ENCODE assay signal across 9 mouse cellular contexts in genomic region chr10:80557346-80557965, GRCm38 (mm10). TPM values are rescaled to one million over a fixed set of nuclear protein-coding genes. Genes with fewer than 3 reads are reported as not detected.
A peak's percentile ranks its signal among the peaks of the same experiment; 100 is the strongest.
DNase-seq lines count a peak whose midpoint lies in the region; ATAC-seq lines count a peak whose summit lies in the region.
"Had no signal": no experiment of that assay in that cellular context is flagged by ENCODE, and none has a peak within 500 bp of the region (broad histone marks: within the 10 kb centered on the region; RNA-seq: fewer than 3 reads in every experiment).

No protein-coding gene starts in this region.

- H3K9ac ChIP-seq in midbrain, embryonic 12.5 days (replicated peaks): 0 out of 2 replicates have a peak overlapping the region, but pooled peaks have one; percentile 20
- peak overlapping the region; percentile 40; the same call in 1 of the 2 replicates for H3K9ac ChIP-seq in stomach, embryonic 16.5 days (ENCODE audit: low read length)

- WGBS in midbrain, embryonic 12.5 days: 32% methylated on average over 5 of the region's 5 CpGs
- 32% methylated on average over 5 of the region's 5 CpGs for WGBS in stomach, embryonic 16.5 days

- no peaks in the 10 kb centered on the region for H3K36me3 ChIP-seq in midbrain, embryonic 12.5 days
- H3K36me3 ChIP-seq in stomach, embryonic 16.5 days (ENCODE audit: control insufficient read depth, insufficient read depth, low read length): no peaks in the 10 kb centered on the region

- ATAC-seq in midbrain, embryonic 12.5 days (ENCODE audit: low FRiP score, low read depth): no peak
- no peak for ATAC-seq in stomach, embryonic 16.5 days (ENCODE audit: insufficient read depth, low FRiP score)

- no peak overlapping the region; the same call in 1 of the 2 replicates for H3K27ac ChIP-seq in midbrain, embryonic 12.5 days (replicated peaks)
- no peak overlapping the region for H3K27ac ChIP-seq in stomach, embryonic 16.5 days (ENCODE audit: low read length)

- H3K4me3 ChIP-seq in midbrain, embryonic 12.5 days: no peak overlapping the region
- H3K4me3 ChIP-seq in stomach, embryonic 16.5 days (replicated peaks; ENCODE audit: low read length): no peak overlapping the region
- H3K4me3 ChIP-seq: myocyte had no signal

- intact Hi-C loops in heart, postnatal 25 days (cut with DNase I): no loop called here
- intact Hi-C loops in heart, postnatal 10 days (cut with DNase I): loop anchor here (2.0 kb wide), 1 partner anchor 51 kb away; no protein-coding TSS in a partner anchor
- intact Hi-C loops in left cerebral cortex, postnatal 25 days (cut with DNase I): loop anchor here (1.0 kb wide), 1 partner anchor 111 kb away; no protein-coding TSS in a partner anchor

- H3K27me3 ChIP-seq in midbrain, embryonic 12.5 days: no peaks in the 10 kb centered on the region
- H3K27me3 ChIP-seq in stomach, embryonic 16.5 days (ENCODE audit: control insufficient read depth, insufficient read depth, low read length): no peaks in the 10 kb centered on the region

- DNase-seq in heart, adult 18-20 months: peak; percentile 67 to 88
- no peak for DNase-seq in heart, postnatal 25 days (ENCODE audit: low spot score)
- peak; percentile 86 to 95 for DNase-seq in adrenal gland, adult (ENCODE audit: inconsistent age in 2 of 2, low spot score in 1 of 2)
- peak; percentile 79 for DNase-seq in embryo, embryonic 11 days
- DNase-seq in heart, postnatal 10 days: peak; percentile 77 to 89
- peak; percentile 66 to 73 for DNase-seq in left cerebral cortex, postnatal 25 days (ENCODE audit: low spot score in 2 of 2)

- H3K9me3 ChIP-seq in midbrain, embryonic 12.5 days: no peaks in the 10 kb centered on the region
- H3K9me3 ChIP-seq in stomach, embryonic 16.5 days (replicated peaks; ENCODE audit: control insufficient read depth, low read length): no peaks in the 10 kb centered on the region

- no peak overlapping the region for H3K4me2 ChIP-seq in midbrain, embryonic 12.5 days (replicated peaks)
- H3K4me2 ChIP-seq in stomach, embryonic 16.5 days (ENCODE audit: low read depth, low read length): no peak overlapping the region

- H3K4me1 ChIP-seq in midbrain, embryonic 12.5 days: peaks cover 36% of the 10 kb centered on the region
- peaks cover 32% of the 10 kb centered on the region for H3K4me1 ChIP-seq in stomach, embryonic 16.5 days (ENCODE audit: control insufficient read depth, insufficient read depth, low read length)

RNA-seq across cellular contexts. Expression of gene Rexo1, which starts 3.9 kb away (rescaled TPM):
- 10 to 100 TPM; 11.2 to 11.6 TPM for total RNA-seq in heart, adult 18-20 months (2021)
- 10 to 100 TPM; 11.1 to 12.2 TPM for total RNA-seq in heart, postnatal 25 days (2021)
- total RNA-seq in heart, postnatal 10 days (2021): 10 to 100 TPM; 20.3 to 21.5 TPM
- 10 to 100 TPM; 44.8 to 45.7 TPM for total RNA-seq in left cerebral cortex, postnatal 25 days (2021)
- 36.5 and 37.3 TPM in 2 replicates for polyA plus RNA-seq in midbrain, embryonic 12.5 days (2016; fragmentation: Nextera tagmentation; extraction: Ambion mirVana)
- polyA plus RNA-seq in stomach, embryonic 16.5 days (2015; fragmentation: Nextera tagmentation; extraction: Ambion mirVana): 16.7 TPM in 2 replicates

RNA-seq across cellular contexts. Expression of gene Atp8b3, which starts 18.5 kb away (rescaled TPM):
- not detected for total RNA-seq in heart, adult 18-20 months (2021)
- not detected for total RNA-seq in heart, postnatal 25 days (2021)
- not detected for total RNA-seq in heart, postnatal 10 days (2021)
- under 1 TPM; 0.14 to 0.16 TPM for total RNA-seq in left cerebral cortex, postnatal 25 days (2021)
- polyA plus RNA-seq in midbrain, embryonic 12.5 days (2016; fragmentation: Nextera tagmentation; extraction: Ambion mirVana): 0.78 and 0.97 TPM in 2 replicates
- polyA plus RNA-seq in stomach, embryonic 16.5 days (2015; fragmentation: Nextera tagmentation; extraction: Ambion mirVana): 0.12 and 0.21 TPM in 2 replicates

RNA-seq across cellular contexts. Expression of gene Klf16, which starts 19.7 kb away (rescaled TPM):
- total RNA-seq in heart, adult 18-20 months (2021): 1 to 10 TPM; 5.2 to 5.5 TPM
- total RNA-seq in heart, postnatal 25 days (2021): 1 to 10 TPM; 3.0 to 4.5 TPM
- 1 to 10 TPM; 5.9 to 6.9 TPM for total RNA-seq in heart, postnatal 10 days (2021)
- 10 to 100 TPM; 51.8 to 55.3 TPM for total RNA-seq in left cerebral cortex, postnatal 25 days (2021)
- 6.1 and 6.2 TPM in 2 replicates for polyA plus RNA-seq in midbrain, embryonic 12.5 days (2016; fragmentation: Nextera tagmentation; extraction: Ambion mirVana)
- polyA plus RNA-seq in stomach, embryonic 16.5 days (2015; fragmentation: Nextera tagmentation; extraction: Ambion mirVana): 8.4 and 8.7 TPM in 2 replicates

RNA-seq across cellular contexts. Expression of gene Abhd17a, which starts 32.7 kb away (rescaled TPM):
- 10 to 100 TPM; 40.6 to 44.8 TPM for total RNA-seq in heart, adult 18-20 months (2021)
- 10 to 100 TPM; 50.1 to 51.1 TPM for total RNA-seq in heart, postnatal 25 days (2021)
- 100 to 1,000 TPM in 1 of 2 experiments, 10 to 100 TPM in 1; 92.2 to 102 TPM for total RNA-seq in heart, postnatal 10 days (2021)
- total RNA-seq in left cerebral cortex, postnatal 25 days (2021): 100 to 1,000 TPM; 206 to 216 TPM
- polyA plus RNA-seq in midbrain, embryonic 12.5 days (2016; fragmentation: Nextera tagmentation; extraction: Ambion mirVana): 104 and 105 TPM in 2 replicates
- polyA plus RNA-seq in stomach, embryonic 16.5 days (2015; fragmentation: Nextera tagmentation; extraction: Ambion mirVana): 42.9 and 44.3 TPM in 2 replicates

RNA-seq across cellular contexts. Expression of gene Scamp4, which starts 45.2 kb away (rescaled TPM):
- 10 to 100 TPM; 20.1 to 22.2 TPM for total RNA-seq in heart, adult 18-20 months (2021)
- total RNA-seq in heart, postnatal 25 days (2021): 10 to 100 TPM; 21.0 to 21.7 TPM
- 10 to 100 TPM; 25.9 to 27.8 TPM for total RNA-seq in heart, postnatal 10 days (2021)
- 10 to 100 TPM; 40.8 to 42.2 TPM for total RNA-seq in left cerebral cortex, postnatal 25 days (2021)
- polyA plus RNA-seq in midbrain, embryonic 12.5 days (2016; fragmentation: Nextera tagmentation; extraction: Ambion mirVana): 63.1 and 68.4 TPM in 2 replicates
- polyA plus RNA-seq in stomach, embryonic 16.5 days (2015; fragmentation: Nextera tagmentation; extraction: Ambion mirVana): 92.1 and 99.9 TPM in 2 replicates

Comparison
In these comparisons a context has a peak if more than half of its experiments do, and no peak if none do; other contexts are left out.
1. RNA of gene Klf16, which starts 19.7 kb away (total RNA-seq): 51.8 to 55.3 TPM in left cerebral cortex, postnatal 25 days; 5.9 to 6.9 TPM in heart, postnatal 10 days, 5.2 to 5.5 TPM in heart, adult 18-20 months and 3.0 to 4.5 TPM in heart, postnatal 25 days; every median in the first group is over 4 times any median in the second.